Mouse (Mus musculus) C2C12 (cell line): ENCODE data around the gene Por. TPM values are rescaled to one million over a fixed set of nuclear protein-coding genes. Genes with fewer than 3 reads are reported as not detected.

Experiments used
- H3K27me3 ChIP-seq: one replicate; pipeline ENCODE4 v1.6.1; 2011; ENCODE audit not compliant: control insufficient read depth, insufficient read depth, insufficient read length
- H3K36me3 ChIP-seq: one replicate; pipeline ENCODE4 v1.6.1; 2011; ENCODE audit not compliant: control insufficient read depth, insufficient read depth
- H3K4me3 ChIP-seq: one replicate; pipeline ENCODE4 v1.5.1; 2011; ENCODE audit warnings: mild to moderate bottlenecking, control low read depth; ENCODE audit not compliant: poor library complexity, insufficient read depth, severe bottlenecking
- H3K79me2 ChIP-seq: one replicate; pipeline ENCODE4 v1.6.1; 2011; ENCODE audit not compliant: control insufficient read depth, insufficient read depth
- H3K79me3 ChIP-seq: one replicate; pipeline ENCODE4 v1.6.1; 2011; ENCODE audit warnings: low read depth, control low read depth
- H3ac ChIP-seq: one replicate; pipeline ENCODE3; 2011; ENCODE audit warnings: low read depth; ENCODE audit not compliant: control insufficient read depth, insufficient read length
- CEBPB ChIP-seq: IDR thresholded peaks from one replicate; pipeline ENCODE4 v1.6.1; 2011; ENCODE audit warnings: low read depth, mild to moderate bottlenecking, control low read depth, moderate library complexity
- CTCF ChIP-seq: IDR thresholded peaks from one replicate; pipeline ENCODE4 v1.5.1; 2011; ENCODE audit not compliant: control insufficient read depth, insufficient read depth, insufficient read length
- FOSL1 ChIP-seq: IDR thresholded peaks from one replicate; pipeline ENCODE4 v1.8.0; 2011; ENCODE audit warnings: mild to moderate bottlenecking, low read length; ENCODE audit not compliant: poor library complexity, insufficient read depth, severe bottlenecking
- MAX ChIP-seq: IDR thresholded peaks from one replicate; pipeline ENCODE4 v1.6.1; 2011; ENCODE audit warnings: mild to moderate bottlenecking, control low read depth
- MYOD1 ChIP-seq: IDR thresholded peaks from one replicate; pipeline ENCODE4 v1.6.1; 2011; ENCODE audit warnings: low read depth; ENCODE audit not compliant: control insufficient read depth, insufficient read length
- MYOG ChIP-seq: IDR thresholded peaks from one replicate; pipeline ENCODE4 v1.6.1; 2011; ENCODE audit not compliant: control insufficient read depth, insufficient read length; ENCODE audit errors: extremely low read depth
- USF1 ChIP-seq: IDR thresholded peaks from one replicate; pipeline ENCODE4 v1.6.1; 2011; ENCODE audit warnings: low read depth, mild to moderate bottlenecking, control low read depth, moderate library complexity
- polyA plus RNA-seq: library from polyadenylated mRNA; unstranded; fragments of >200 nt; fragmentation: generic; extraction: Trizol; gene quantifications from one replicate; pipeline ENCODE4 v1.2.1, GENCODE M21; 2012; ENCODE audit warnings: missing spikeins

Gene Por
- polyA plus RNA-seq, 1 experiment = 106 TPM

DNA sequence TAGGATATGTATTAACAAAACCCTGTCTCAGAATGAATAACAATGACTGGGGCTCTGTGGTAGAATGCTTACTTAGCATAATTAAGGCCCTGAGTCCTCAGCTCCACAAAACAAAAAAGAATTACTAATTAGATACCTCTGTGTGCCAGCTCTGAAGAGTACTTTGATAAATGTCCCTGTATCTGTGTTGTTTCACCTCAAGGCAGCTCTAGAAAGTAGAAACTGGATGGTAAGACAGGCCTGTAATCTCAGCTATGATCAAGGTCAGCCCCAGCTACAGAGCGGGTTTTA, 26.3 kb upstream of the Por start:
- H3K4me3 ChIP-seq = no peak overlapping the region
- H3K27me3 ChIP-seq = no peaks in the 10 kb centered on the region
- peaks cover 11% of the 10 kb centered on the region for H3K36me3 ChIP-seq
- TF ChIP-seq CTCF (no peak), USF1 (no peak), MYOD1 (no peak), MAX (no peak), CEBPB (no peak), MYOG (no peak), FOSL1 (no peak)
- no peak overlapping the region for H3ac ChIP-seq
- no peaks in the 10 kb centered on the region for H3K79me2 ChIP-seq
- H3K79me3 ChIP-seq = no peaks in the 10 kb centered on the region

DNA sequence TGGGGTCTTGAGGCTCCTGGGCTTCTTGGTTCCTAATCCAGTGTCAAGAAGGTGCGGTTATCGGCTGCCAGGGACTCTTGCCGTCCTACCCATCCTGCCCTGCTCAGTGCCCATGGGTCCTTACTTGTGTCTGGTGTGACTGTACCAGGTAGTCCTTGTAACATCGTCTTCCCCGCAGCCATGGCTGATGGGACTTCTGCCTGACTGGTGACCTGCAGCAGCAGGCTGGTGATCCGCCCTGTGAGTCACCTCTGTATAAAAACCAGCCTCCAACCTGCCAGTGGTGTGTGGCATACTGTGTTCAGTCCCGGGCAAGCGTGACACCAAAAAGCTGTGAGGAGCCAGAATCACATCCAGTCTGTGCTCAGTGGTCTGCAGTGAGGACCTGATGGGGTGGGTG, 26.0 kb upstream of the Por start:
- Histone ChIP-seq H3K4me3 (no peak overlapping the region), H3K79me2 (no peaks in the 10 kb centered on the region), H3ac (no peak overlapping the region), H3K36me3 (peaks cover 8% of the 10 kb centered on the region), H3K79me3 (no peaks in the 10 kb centered on the region), H3K27me3 (no peaks in the 10 kb centered on the region)
- no peak for TF ChIP-seq MYOG
- TF ChIP-seq CTCF = no peak
- TF ChIP-seq MYOD1 = no peak
- TF ChIP-seq FOSL1 = no peak
- TF ChIP-seq MAX = no peak
- TF ChIP-seq CEBPB = no peak
- TF ChIP-seq USF1 = no peak

DNA sequence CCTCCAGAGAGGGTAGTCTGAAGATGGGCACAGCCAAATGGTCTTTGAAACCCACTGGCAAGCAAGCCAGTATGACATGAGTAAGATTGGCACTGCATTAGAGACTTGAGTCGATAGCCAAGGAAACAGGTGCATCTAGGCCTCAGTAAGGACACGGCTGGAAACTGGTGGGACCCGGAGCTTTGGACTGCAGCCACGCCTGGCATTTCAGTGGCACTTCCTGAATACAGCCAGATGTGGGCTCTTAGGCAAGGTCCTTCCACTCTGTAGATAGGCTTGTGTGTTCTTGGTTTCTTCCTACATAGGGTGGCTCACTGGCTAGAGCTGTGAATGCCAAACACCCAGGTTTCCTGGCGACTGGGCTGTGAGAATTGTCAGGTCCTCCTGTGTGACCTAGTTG, 24.5 kb upstream of the Por start:
- Histone ChIP-seq H3K79me2 (no peaks in the 10 kb centered on the region), H3K27me3 (no peaks in the 10 kb centered on the region), H3K79me3 (no peaks in the 10 kb centered on the region), H3K4me3 (no peak overlapping the region), H3ac (no peak overlapping the region), H3K36me3 (peaks cover 4% of the 10 kb centered on the region)
- TF ChIP-seq USF1 = no peak
- TF ChIP-seq CTCF = no peak
- TF ChIP-seq MYOD1 = no peak
- no peak for TF ChIP-seq MAX
- no peak for TF ChIP-seq CEBPB
- TF ChIP-seq FOSL1 = no peak
- no peak for TF ChIP-seq MYOG

DNA sequence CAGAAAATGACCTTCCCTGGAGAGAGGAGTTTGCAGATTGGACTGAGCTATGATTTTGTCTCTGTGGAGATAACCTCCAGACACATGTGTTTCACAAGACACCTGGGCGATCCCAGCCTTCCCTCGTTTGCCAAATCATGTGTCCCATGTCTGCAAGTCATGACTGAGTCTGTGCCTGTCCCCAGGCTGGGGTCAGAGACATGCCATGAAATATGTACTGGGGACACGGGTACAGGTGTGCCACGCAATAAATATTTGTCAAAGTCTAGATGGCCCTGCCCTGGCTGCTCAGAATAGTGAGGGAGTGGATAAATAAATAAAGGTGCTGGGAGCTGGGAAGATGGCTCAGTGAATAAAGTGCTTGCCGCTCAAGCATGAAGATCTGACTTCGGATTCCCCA, 23.8 kb upstream of the Por start:
- Histone ChIP-seq H3K36me3 (peaks cover 4% of the 10 kb centered on the region), H3K79me2 (no peaks in the 10 kb centered on the region), H3ac (no peak overlapping the region), H3K4me3 (no peak overlapping the region), H3K27me3 (no peaks in the 10 kb centered on the region), H3K79me3 (no peaks in the 10 kb centered on the region)
- TF ChIP-seq MAX = no peak
- no peak for TF ChIP-seq MYOG
- no peak for TF ChIP-seq CTCF
- no peak for TF ChIP-seq FOSL1
- no peak for TF ChIP-seq USF1
- TF ChIP-seq MYOD1 = no peak
- TF ChIP-seq CEBPB = no peak

DNA sequence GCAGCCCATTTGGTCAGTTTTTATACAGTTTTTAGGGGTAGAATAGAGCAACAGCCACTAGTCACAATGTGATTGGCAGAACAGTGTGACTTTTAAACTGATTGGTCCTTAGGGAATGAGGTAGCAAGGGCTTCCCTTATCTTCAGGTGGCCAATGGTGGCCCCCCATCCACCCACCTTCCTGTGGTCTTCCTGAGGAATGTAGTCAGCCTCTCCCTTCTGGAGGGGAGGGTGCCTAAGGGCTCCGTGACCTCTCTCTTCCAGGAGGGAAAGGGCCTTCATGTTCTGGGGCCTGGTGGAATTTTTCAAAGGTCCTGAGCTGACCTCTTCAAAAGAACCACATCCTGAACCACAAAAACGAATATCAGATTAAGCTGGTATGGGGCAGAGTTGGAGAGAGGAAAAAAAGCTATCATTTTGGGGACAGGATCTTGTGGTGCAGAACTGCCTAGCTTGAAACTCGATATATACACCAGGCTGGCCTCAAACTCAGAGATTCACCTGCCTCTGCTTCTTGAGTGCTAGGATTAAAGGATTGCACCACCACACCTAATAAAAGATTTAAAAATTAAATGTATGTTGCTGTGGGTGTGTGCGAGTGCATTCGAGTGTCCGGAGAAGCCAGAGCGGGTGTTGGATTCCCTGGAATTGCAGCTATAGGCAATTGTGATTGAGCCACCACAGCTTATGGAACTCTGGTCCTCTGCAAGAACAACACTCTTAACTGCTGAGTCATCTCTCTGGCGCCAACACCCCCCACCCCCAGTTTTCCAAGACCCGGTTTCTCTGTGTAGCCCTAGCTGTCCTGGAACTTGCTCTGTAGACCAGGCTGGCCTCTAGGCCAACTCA, 21.1 kb upstream of the Por start:
- Histone ChIP-seq H3K36me3 (no peaks in the 10 kb centered on the region), H3K79me2 (no peaks in the 10 kb centered on the region), H3K27me3 (no peaks in the 10 kb centered on the region), H3K4me3 (no peak overlapping the region), H3ac (no peak overlapping the region), H3K79me3 (no peaks in the 10 kb centered on the region)
- TF ChIP-seq CTCF (no peak), FOSL1 (no peak), CEBPB (no peak), MYOD1 (no peak)

DNA sequence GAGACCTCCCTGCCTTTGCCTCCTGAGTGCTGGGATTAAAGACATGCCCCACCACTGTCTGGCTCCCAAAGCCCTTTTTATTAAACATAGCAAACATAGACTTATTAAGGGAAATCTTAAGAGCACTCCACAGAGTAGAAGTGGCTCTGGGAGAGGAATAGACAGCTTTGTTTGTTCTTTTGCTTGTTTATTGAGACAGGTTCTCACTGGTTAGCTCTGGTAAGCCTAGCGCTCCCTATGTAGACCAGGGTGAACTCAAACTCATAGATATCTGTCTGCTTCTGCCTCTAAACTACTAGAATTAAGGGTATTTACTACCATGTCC, 20.6 kb upstream of the Por start:
- Histone ChIP-seq H3K79me3 (no peaks in the 10 kb centered on the region), H3K36me3 (no peaks in the 10 kb centered on the region), H3ac (no peak overlapping the region), H3K4me3 (no peak overlapping the region), H3K79me2 (no peaks in the 10 kb centered on the region), H3K27me3 (no peaks in the 10 kb centered on the region)
- TF ChIP-seq MAX (no peak), CEBPB (no peak), MYOD1 (no peak), CTCF (no peak), MYOG (no peak), FOSL1 (no peak), USF1 (no peak)
